Mouse (Mus musculus) stomach, embryonic 15.5 days (tissue): ENCODE results near the gene Lgals1. TPM values are rescaled to one million over a fixed set of nuclear protein-coding genes. Genes with fewer than 3 reads are reported as not detected.

ENCODE experiments used
- ATAC-seq: fragments of 200-750 bp; cut with Nextera tagmentation; 2 replicates; pipeline ENCODE4 v1.8.0; 2017; ENCODE audit warnings: low read depth, moderate number of reproducible peaks, moderate TSS enrichment; ENCODE audit not compliant: insufficient read depth, low FRiP score
- H3K27ac ChIP-seq: fragments of 300-500 bp; sonication (generic); 2 replicates; pipeline ENCODE4 v1.5.1; 2015; ENCODE audit warnings: mild to moderate bottlenecking, inconsistent platforms
- H3K27me3 ChIP-seq: fragments of 300-500 bp; sonication (generic); replicated peaks from 2 replicates; pipeline ENCODE4 v1.6.1; 2015; ENCODE audit warnings: inconsistent platforms
- H3K36me3 ChIP-seq: fragments of 300-500 bp; sonication (generic); 2 replicates; pipeline ENCODE4 v1.6.1; 2015; ENCODE audit warnings: inconsistent platforms
- H3K4me1 ChIP-seq: fragments of 300-500 bp; sonication (generic); 2 replicates; pipeline ENCODE4 v1.6.1; 2015; ENCODE audit warnings: inconsistent platforms
- H3K4me2 ChIP-seq: fragments of 300-500 bp; sonication (generic); 2 replicates; pipeline ENCODE4 v1.6.1; 2015; ENCODE audit warnings: mild to moderate bottlenecking, inconsistent platforms
- H3K4me3 ChIP-seq: fragments of 300-500 bp; sonication (generic); replicated peaks from 2 replicates; pipeline ENCODE4 v1.5.1; 2015; ENCODE audit warnings: inconsistent platforms
- H3K9ac ChIP-seq: fragments of 300-500 bp; sonication (generic); 2 replicates; pipeline ENCODE4 v1.6.1; 2015; ENCODE audit warnings: inconsistent platforms
- H3K9me3 ChIP-seq: fragments of 300-500 bp; sonication (generic); 2 replicates; pipeline ENCODE4 v1.6.1; 2016; ENCODE audit warnings: inconsistent platforms
- WGBS: fragments of 180-500 bp; shearing (Covaris S2); methylation state at CpG from one replicate; pipeline ENCODE4 v1.1.7; 2015; 5-methylcytosine and 5-hydroxymethylcytosine counted together
- polyA plus RNA-seq: library from polyadenylated mRNA; unstranded; fragments of >200 nt; fragmentation: Nextera tagmentation; extraction: Ambion mirVana; gene quantifications from 2 replicates; pipeline ENCODE4 v1.2.1, GENCODE M21; 2015

Gene Lgals1
- polyA plus RNA-seq, 1 experiment from 2014 or later, result 1,476 TPM

DNA sequence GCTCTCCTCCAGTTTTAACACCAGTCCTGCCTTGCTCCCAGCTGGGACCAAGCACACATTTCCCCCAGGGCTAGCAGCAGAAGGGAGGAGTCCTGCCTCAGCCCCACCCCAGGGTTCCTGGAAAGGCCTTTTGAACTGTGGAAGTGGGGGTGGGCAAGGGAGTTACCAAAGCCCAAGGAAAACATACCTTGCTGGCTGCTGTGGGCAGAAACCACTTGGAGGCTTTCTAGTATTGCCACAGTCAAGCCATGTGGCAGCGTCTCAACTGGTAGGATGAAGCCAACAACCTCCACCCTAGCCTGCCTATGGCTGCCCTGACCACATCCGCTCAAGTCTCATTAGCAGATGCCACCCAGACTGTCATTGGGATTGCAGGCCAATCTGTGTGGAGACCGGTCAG lies 30.4 kb upstream of the Lgals1 start:
- ATAC-seq, result peak; percentile 8; the same call in 1 of the 2 replicates
- Histone ChIP-seq H3K4me3 (no peak overlapping the region), H3K9ac (no peak overlapping the region), H3K4me2 (no peak overlapping the region), H3K36me3 (peaks cover 26% of the 10 kb centered on the region), H3K27me3 (no peaks in the 10 kb centered on the region), H3K9me3 (no peaks in the 10 kb centered on the region), H3K27ac (peak overlapping the region; percentile 62; the same call in 1 of the 2 replicates), H3K4me1 (peaks cover 58% of the 10 kb centered on the region)
- WGBS, result 72% methylated on average over 3 of the region's 3 CpGs

DNA sequence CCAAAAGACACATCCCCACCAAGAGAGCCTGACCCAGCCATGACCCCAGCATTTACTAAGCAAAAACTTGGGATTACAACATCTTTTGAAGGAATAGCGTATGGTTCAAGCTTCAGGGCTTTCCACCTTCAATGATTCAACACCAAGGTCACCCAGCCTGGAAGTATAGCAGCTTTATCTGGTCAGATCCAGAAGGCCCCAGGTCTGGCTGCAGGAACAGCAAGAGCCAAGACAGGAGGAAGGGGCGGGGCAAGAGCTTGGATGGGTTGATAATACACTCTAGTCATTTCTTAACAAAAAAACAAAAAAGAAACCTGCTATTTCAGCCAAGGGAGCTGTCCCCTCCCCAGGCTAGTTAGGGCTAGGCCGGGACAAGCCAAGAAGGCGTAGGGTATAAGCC lies 29.0 kb upstream of the Lgals1 start:
- H3K9ac ChIP-seq, result no peak overlapping the region
- peaks cover 13% of the 10 kb centered on the region for H3K36me3 ChIP-seq
- H3K9me3 ChIP-seq, result no peaks in the 10 kb centered on the region
- peaks cover 58% of the 10 kb centered on the region for H3K4me1 ChIP-seq
- H3K27me3 ChIP-seq, result no peaks in the 10 kb centered on the region
- H3K4me2 ChIP-seq, result no peak overlapping the region
- no peak for ATAC-seq
- WGBS, result 81% methylated on average over 4 of the region's 4 CpGs
- H3K4me3 ChIP-seq, result no peak overlapping the region
- H3K27ac ChIP-seq, result peak overlapping the region; percentile 73

DNA sequence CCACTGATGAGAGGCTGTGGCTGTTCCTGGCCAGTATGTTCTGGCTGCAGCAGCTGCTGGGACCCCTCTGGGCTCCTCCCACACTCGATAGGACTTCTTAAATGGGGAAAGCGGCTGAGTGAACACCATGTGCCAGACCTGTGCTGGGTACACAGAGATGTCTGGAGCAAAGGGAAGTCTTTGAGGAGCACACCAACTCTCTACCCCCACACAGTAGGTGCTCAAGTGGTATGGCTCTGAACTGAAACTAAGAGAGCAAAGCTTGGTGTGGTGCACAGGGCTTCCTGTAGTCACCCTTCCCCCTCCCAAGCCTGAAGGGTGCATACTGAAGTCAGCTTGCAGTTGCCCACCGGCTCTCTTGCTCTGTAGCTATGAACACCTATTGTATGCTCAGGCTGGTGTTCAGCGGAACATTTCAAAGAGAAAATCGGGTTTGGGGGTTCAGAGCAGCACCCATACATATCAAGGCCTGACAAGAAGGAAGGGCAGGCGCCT lies 28.0 kb upstream of the Lgals1 start:
- H3K9ac ChIP-seq, result peak overlapping the region; percentile 42; the same call in 1 of the 2 replicates
- H3K9me3 ChIP-seq, result no peaks in the 10 kb centered on the region
- peak overlapping the region; percentile 86 for H3K4me3 ChIP-seq
- H3K27ac ChIP-seq, result peak overlapping the region; percentile 73
- peaks cover 5% of the 10 kb centered on the region; the same call in 1 of the 2 replicates for H3K36me3 ChIP-seq
- no peaks in the 10 kb centered on the region for H3K27me3 ChIP-seq
- no peak for ATAC-seq
- peak overlapping the region; percentile 83 for H3K4me2 ChIP-seq
- 50% methylated on average over 6 of the region's 6 CpGs for WGBS
- H3K4me1 ChIP-seq, result peaks cover 62% of the 10 kb centered on the region

DNA sequence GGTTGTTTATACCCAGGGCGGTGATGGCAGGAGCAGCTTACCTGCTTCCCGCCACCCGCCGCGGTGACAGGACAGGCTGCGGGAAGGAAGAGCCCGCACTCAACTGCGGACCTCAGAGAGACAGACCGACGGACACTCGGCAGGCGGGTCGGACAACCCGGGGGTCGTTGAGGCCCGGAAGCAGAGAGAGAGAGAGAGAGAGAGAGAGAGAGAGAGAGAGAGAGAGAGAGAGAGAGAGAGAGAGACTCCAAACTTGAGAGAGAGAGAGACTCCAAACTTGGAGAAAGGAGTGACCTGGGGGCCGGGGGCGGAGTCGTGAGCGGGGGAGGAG lies 27.2 kb upstream of the Lgals1 start, which contains the start of gene Gm49510:
TSS of gene Gm49510 (plus strand) at position 259 of the 331 bp plus-strand sequence.
- H3K36me3 ChIP-seq, result peaks cover 5% of the 10 kb centered on the region
- H3K4me3 ChIP-seq, result peak within 1 kb of the TSS; percentile 86
- no peak for ATAC-seq
- peak within 1 kb of the TSS; percentile 84 for H3K9ac ChIP-seq
- H3K27ac ChIP-seq, result peak within 1 kb of the TSS; percentile 84
- H3K9me3 ChIP-seq, result no peaks in the 10 kb centered on the region
- 2% methylated on average over 20 of the region's 20 CpGs for WGBS
- peak within 1 kb of the TSS; percentile 83 for H3K4me2 ChIP-seq
- H3K27me3 ChIP-seq, result no peaks in the 10 kb centered on the region
- peaks cover 55% of the 10 kb centered on the region for H3K4me1 ChIP-seq

DNA sequence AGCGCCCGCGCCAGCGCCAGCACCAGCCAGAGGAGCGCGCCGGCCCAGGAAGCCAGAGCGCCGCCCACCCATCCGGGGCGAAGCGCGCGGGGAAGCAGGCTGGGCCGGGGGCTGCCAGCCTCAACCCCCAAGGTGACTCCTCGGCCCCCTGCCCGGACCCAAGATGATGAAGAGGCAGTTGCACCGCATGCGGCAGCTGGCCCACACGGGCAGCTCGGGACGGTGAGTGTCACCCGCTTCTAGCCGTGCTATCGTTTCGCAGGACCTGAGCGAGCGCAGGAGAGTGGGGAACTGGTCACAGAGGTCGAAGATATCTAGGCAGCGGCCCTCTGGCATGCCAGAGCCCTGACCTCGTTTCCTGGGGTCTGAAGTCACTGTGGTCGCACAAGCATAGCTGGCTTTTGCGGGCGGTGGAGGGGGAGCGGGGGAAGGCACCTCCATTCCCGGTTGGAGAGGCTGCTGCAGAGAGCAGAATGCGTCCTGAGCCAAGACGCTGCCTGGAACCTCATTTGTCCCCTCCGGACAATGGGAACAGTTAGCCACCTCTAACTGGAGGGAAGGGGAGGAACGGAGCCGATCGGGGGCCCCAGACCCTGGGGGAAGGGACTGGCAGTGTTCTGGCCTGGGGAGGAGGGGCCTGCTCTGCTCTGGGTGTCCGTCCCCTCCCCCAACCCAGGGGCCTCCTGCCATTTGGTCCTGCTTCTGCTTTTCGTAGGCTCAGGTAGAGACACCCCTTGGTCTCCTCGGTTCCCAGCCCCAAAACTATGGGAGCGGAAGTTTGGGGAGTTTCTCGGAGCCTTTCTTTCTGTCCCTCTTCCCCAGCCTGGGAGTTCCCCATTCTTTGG lies 26.6 kb upstream of the Lgals1 start, which contains the start of gene Sh3bp1:
TSS of gene Sh3bp1 (plus strand) at position 29 of the 845 bp plus-strand sequence.
- Histone ChIP-seq H3K4me3 (peak within 1 kb of the TSS; percentile 86), H3K4me2 (peak within 1 kb of the TSS; percentile 83), H3K9ac (peak within 1 kb of the TSS; percentile 84), H3K4me1 (peaks cover 50% of the 10 kb centered on the region), H3K27ac (peak within 1 kb of the TSS; percentile 84), H3K36me3 (peaks cover 11% of the 10 kb centered on the region), H3K27me3 (no peaks in the 10 kb centered on the region), H3K9me3 (no peaks in the 10 kb centered on the region)
- under 1% methylated on average over 47 of the region's 47 CpGs for WGBS
- ATAC-seq, result peak; percentile 52; the same call in 1 of the 2 replicates

DNA sequence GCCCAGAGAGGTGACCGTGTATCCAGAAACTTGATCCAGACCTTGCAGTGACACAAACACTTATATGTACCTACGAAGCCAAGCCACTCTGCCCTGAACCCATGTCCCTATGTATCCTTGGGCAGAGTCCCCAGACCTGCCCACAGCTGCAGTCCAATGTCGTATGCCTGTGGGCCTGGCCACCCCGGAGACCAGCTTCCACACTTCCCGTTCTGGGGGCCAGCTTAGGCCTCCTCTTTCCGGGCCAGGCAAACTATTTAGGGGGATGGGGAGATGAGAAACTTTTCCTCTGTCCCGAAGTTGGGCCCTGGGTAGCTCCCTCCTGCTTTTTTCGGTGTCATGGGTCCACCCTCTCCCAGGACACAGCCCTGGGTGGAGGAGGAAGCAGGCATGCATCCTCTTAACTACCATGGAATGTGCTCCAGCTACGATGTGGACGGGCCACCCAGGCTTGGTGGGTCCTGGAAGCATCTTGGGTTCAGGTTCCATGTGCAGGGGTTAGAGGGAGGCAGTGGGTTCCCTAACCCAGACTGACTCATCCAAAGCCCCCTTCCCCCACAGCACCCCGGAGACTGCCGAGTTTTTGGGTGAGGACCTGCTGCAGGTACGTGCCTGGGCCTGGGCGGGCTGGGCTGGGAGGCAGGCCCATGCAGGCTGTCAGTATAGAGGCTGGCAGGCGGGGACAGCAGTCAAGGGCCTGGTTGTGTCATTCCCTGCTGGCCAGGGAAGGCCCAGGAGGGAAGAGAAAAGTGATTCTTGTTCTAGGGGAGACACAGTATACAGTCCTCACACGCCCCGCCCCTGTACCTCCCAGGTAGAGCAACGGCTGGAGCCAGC lies 25.7 kb upstream of the Lgals1 start:
- ATAC-seq, result peak; percentile 19; the same call in 1 of the 2 replicates
- Histone ChIP-seq H3K4me2 (peak overlapping the region; percentile 83), H3K27me3 (no peaks in the 10 kb centered on the region), H3K4me3 (peak overlapping the region; percentile 86), H3K9me3 (no peaks in the 10 kb centered on the region), H3K36me3 (peaks cover 19% of the 10 kb centered on the region), H3K27ac (peak overlapping the region; percentile 84), H3K4me1 (peaks cover 49% of the 10 kb centered on the region), H3K9ac (peak overlapping the region; percentile 84)
- 12% methylated on average over 18 of the region's 18 CpGs for WGBS

DNA sequence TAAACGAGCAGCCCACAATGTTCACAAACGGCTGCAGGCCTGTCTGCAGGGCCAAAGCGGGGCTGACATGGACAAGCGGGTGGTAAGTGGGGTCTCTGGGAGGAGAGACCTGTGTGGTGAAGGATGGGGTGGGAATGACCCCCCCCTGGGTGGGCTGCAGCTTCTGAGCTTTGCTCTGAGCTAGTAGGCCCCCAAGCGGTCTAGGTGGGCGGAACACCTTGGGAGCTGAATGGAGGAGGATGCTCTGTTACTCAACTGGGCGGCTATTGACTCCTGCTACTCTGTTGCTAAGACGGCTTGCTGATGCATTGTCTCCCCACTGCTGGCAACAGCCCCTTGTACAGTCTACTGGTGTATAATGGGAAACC lies 25.1 kb upstream of the Lgals1 start:
- no peak for ATAC-seq
- Histone ChIP-seq H3K27ac (peak overlapping the region; percentile 84), H3K27me3 (no peaks in the 10 kb centered on the region), H3K4me3 (peak overlapping the region; percentile 86), H3K4me1 (peaks cover 45% of the 10 kb centered on the region), H3K36me3 (peaks cover 25% of the 10 kb centered on the region), H3K4me2 (peak overlapping the region; percentile 83), H3K9me3 (no peaks in the 10 kb centered on the region), H3K9ac (0 out of 2 replicates have a peak overlapping the region, but pooled peaks have one; percentile 84)
- WGBS, result 38% methylated on average over 8 of the region's 8 CpGs

DNA sequence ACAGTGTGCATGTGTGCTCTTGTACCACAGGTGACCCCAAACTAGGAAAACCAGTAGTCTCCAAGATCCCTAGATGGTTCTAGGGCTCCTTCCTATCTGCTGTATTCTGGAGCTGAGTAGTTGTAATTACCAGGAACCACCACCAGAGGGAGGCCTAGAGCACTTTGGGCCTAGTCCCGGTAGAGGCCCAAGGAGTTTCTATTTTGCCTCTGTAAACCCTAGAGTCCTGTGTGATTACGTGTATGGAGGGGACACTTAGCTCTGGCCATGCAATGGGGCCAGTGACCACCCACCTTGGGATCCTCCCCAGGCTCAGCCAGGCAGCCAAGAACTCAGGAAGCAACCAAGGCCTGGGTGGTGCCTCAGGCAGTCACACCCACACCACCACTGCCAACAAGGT lies 23.3 kb upstream of the Lgals1 start:
- no peaks in the 10 kb centered on the region for H3K27me3 ChIP-seq
- 5% methylated on average over 2 of the region's 2 CpGs for WGBS
- H3K27ac ChIP-seq, result no peak overlapping the region
- peaks cover 32% of the 10 kb centered on the region for H3K4me1 ChIP-seq
- ATAC-seq, result 0 out of 2 replicates have a peak, but pooled peaks have one; percentile 3
- H3K36me3 ChIP-seq, result peaks cover 40% of the 10 kb centered on the region
- H3K4me2 ChIP-seq, result no peak overlapping the region
- H3K9me3 ChIP-seq, result no peaks in the 10 kb centered on the region
- no peak overlapping the region for H3K4me3 ChIP-seq
- H3K9ac ChIP-seq, result no peak overlapping the region

DNA sequence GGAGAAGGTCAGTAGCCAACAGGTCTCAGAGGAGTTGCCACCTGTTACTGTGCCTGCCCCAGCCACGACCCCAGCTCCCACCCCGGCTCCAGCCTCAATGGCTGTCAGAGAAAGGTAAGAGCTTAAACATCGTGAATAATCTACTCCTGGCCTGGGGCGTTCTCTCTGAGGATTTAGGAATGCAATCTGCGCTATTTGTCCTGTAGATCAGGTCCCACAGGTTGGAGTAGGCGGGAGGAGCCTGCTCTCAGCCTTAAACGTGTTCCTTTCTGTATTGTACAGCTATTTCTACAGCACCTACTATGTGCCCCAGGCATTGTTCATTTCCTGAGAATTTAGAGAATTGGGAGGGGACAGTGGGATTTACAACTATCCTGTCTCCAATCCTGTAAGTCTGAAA lies 18.1 kb upstream of the Lgals1 start:
- 69% methylated on average over 7 of the region's 7 CpGs for WGBS
- H3K36me3 ChIP-seq, result peaks cover 52% of the 10 kb centered on the region
- H3K9ac ChIP-seq, result no peak overlapping the region
- peaks cover 3% of the 10 kb centered on the region; the same call in 1 of the 2 replicates for H3K4me1 ChIP-seq
- ATAC-seq, result no peak
- H3K4me3 ChIP-seq, result no peak overlapping the region
- H3K27me3 ChIP-seq, result no peaks in the 10 kb centered on the region
- H3K27ac ChIP-seq, result no peak overlapping the region
- H3K9me3 ChIP-seq, result no peaks in the 10 kb centered on the region
- no peak overlapping the region for H3K4me2 ChIP-seq

DNA sequence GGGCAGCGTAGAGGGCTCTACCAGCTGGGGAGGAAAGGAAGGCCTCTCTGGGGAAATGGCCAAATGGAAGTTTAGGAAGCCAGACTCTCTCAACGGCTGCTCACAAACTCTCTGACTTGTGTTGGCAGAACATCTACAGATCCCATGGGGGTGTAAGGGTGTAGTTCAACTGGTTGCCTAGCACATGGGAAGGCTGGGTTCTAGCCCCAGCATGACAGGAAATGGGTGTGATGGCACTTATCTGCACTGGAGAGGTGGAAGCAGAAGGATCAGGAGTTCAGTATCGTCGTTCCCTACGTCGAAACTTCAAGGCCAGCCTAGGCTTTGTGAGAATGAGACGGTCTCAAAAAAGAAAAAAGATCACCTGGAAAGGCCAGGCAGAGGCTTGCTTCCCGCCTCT lies 17.5 kb upstream of the Lgals1 start:
- Histone ChIP-seq H3K36me3 (peaks cover 51% of the 10 kb centered on the region), H3K27me3 (no peaks in the 10 kb centered on the region), H3K4me2 (no peak overlapping the region), H3K4me3 (no peak overlapping the region), H3K9ac (no peak overlapping the region), H3K9me3 (no peaks in the 10 kb centered on the region), H3K4me1 (no peaks in the 10 kb centered on the region; the same call in 1 of the 2 replicates), H3K27ac (no peak overlapping the region)
- 83% methylated on average over 8 of the region's 8 CpGs for WGBS
- no peak for ATAC-seq

DNA sequence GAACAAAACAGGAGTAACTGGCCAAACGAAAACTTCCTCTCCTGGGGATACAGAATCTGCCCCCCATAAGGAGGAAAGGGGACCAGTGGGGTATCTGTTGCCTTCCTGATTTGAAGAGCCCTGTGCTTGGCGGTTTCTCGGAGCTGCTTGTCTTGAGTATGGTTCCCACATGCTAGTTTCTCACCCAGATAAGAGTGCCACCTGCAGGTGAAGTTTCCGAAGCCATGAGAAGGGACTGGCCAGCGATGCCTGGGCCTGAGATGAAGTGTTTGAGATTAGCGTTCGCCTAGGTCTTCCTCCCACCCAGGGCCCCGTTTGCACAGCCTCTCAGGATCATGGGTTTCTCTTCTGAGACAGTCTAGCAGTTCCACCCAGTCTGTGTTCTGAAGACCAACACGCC lies 14.5 kb upstream of the Lgals1 start:
- 34% methylated on average over 9 of the region's 9 CpGs for WGBS
- Histone ChIP-seq H3K27ac (no peak overlapping the region), H3K4me1 (peaks cover 25% of the 10 kb centered on the region), H3K9me3 (no peaks in the 10 kb centered on the region), H3K4me3 (no peak overlapping the region), H3K27me3 (no peaks in the 10 kb centered on the region), H3K9ac (no peak overlapping the region), H3K4me2 (no peak overlapping the region), H3K36me3 (peaks cover 22% of the 10 kb centered on the region)
- ATAC-seq, result no peak
